ENCODE assay signal across 10 mouse cellular contexts in the genomic region with DNA sequence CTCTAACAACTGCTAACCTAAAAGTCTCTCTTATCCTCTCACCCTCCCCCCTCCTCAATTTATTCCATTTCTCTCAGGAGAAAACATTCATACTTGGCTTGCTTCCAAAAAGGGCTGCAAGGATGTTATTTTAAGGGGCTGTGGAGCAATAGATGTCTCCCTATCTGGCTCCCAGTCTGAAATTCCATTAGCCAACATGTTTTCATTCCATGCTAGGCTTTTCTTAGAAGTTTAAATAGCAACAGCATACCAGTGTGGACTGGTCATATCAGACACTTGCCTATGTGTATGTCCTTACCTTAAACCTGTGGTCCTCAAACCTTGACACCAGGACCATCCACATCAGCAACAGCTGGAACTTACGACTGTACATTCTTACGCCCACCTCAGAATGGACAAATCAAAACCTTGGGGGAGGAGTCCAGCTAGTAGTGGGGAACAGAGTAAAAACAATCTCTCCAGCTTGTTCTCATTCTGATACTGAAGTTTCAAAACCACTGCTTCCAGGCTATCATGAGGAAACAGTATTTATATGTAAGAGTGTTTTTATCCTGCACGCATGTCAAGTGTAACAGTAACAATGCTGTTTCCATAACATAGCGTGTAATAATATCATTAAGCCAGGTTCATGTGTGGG.
DNase-seq lines count a peak whose midpoint lies in the region; ATAC-seq lines count a peak whose summit lies in the region.
"Had no signal": no experiment of that assay in that cellular context is flagged by ENCODE, and none has a peak within 500 bp of the region (broad histone marks: within the 10 kb centered on the region; RNA-seq: fewer than 3 reads in every experiment).

No protein-coding gene starts in this region.

- no peaks in the 10 kb centered on the region for H3K27me3 ChIP-seq in neural tube, embryonic 11.5 days (ENCODE audit: control insufficient read depth, insufficient read depth, low read length)
- no peaks in the 10 kb centered on the region for H3K27me3 ChIP-seq in heart, embryonic 13.5 days (replicated peaks)

- 78% methylated on average over 4 of the region's 4 CpGs for WGBS in neural tube, embryonic 11.5 days
- 39% methylated on average over 4 of the region's 4 CpGs for WGBS in heart, embryonic 13.5 days

- H3K27ac ChIP-seq in neural tube, embryonic 11.5 days (ENCODE audit: low read depth, low read length): no peak overlapping the region
- peak overlapping the region; percentile 93 for H3K27ac ChIP-seq in heart, embryonic 13.5 days (replicated peaks)
- H3K27ac ChIP-seq: liver, embryonic 14.5 days had no signal

- no peaks in the 10 kb centered on the region for H3K36me3 ChIP-seq in neural tube, embryonic 11.5 days (ENCODE audit: control insufficient read depth, insufficient read depth, low read length)
- H3K36me3 ChIP-seq in heart, embryonic 13.5 days: no peaks in the 10 kb centered on the region

- H3K9me3 ChIP-seq in neural tube, embryonic 11.5 days (ENCODE audit: control insufficient read depth, low read length): no peaks in the 10 kb centered on the region
- H3K9me3 ChIP-seq in heart, embryonic 13.5 days: no peaks in the 10 kb centered on the region

- no peak overlapping the region for H3K4me3 ChIP-seq in neural tube, embryonic 11.5 days (ENCODE audit: low read depth, low read length)
- H3K4me3 ChIP-seq in heart, embryonic 13.5 days: peak overlapping the region; percentile 11; the same call in 1 of the 2 replicates

- H3K9ac ChIP-seq in neural tube, embryonic 11.5 days (ENCODE audit: low read length): no peak overlapping the region
- H3K9ac ChIP-seq in heart, embryonic 13.5 days: 0 out of 2 replicates have a peak overlapping the region, but pooled peaks have one; percentile 7
- H3K9ac ChIP-seq: liver, embryonic 14.5 days had no signal

- peak; percentile 87 for DNase-seq in heart, adult 11 months
- DNase-seq in heart, postnatal 4 days: no peak
- DNase-seq in neural tube, embryonic 11.5 days (ENCODE audit: low spot score): peak; percentile 16
- DNase-seq in neural tube, embryonic 10.5 days (ENCODE audit: extremely low spot score, low spot score): no peak
- no peak for DNase-seq in cerebellum, adult 9-10 months
- no peak for DNase-seq in layer of hippocampus, adult 18-20 months (ENCODE audit: low spot score in 2 of 2)
- DNase-seq in left cerebral cortex, adult 11 months (ENCODE audit: low spot score): no peak
- DNase-seq: cerebellum, adult 18-20 months had no signal

- no peak for ATAC-seq in neural tube, embryonic 11.5 days (ENCODE audit: insufficient read depth, low FRiP score, low TSS enrichment)
- ATAC-seq in heart, embryonic 13.5 days (ENCODE audit: extremely low read depth, insufficient number of reproducible peaks, low FRiP score, low TSS enrichment): peak; percentile 45

- no peak overlapping the region for H3K4me2 ChIP-seq in neural tube, embryonic 11.5 days (ENCODE audit: low read depth)
- peak overlapping the region; percentile 56 for H3K4me2 ChIP-seq in heart, embryonic 13.5 days

- H3K4me1 ChIP-seq in neural tube, embryonic 11.5 days (ENCODE audit: control insufficient read depth, insufficient read depth, low read length): no peaks in the 10 kb centered on the region
- peaks cover 49% of the 10 kb centered on the region for H3K4me1 ChIP-seq in heart, embryonic 13.5 days

Comparison
In these comparisons a context has a peak if more than half of its experiments do, and no peak if none do; other contexts are left out.
1. DNase-seq: peak in heart, adult 11 months (single experiment) and neural tube, embryonic 11.5 days (single experiment); none in heart, postnatal 4 days (single experiment), neural tube, embryonic 10.5 days (single experiment), cerebellum, adult 9-10 months (single experiment), layer of hippocampus, adult 18-20 months (0 of 2) and left cerebral cortex, adult 11 months (single experiment).